Mouse (Mus musculus) hematopoietic stem cell, adult 5-6 weeks (primary cell): ENCODE measurements around the gene Rreb1. TPM values are rescaled to one million over a fixed set of nuclear protein-coding genes. Genes with fewer than 3 reads are reported as not detected.

Source experiments
- ATAC-seq, 2 experiments: fragments of 125-278 bp in 1 of 2; replicated peaks in 1 of 2; 2 replicates each; pipeline ENCODE4 v1.8.0; 2016 to 2017; ENCODE audit warnings: inconsistent platforms in 2 of 2, mild to moderate bottlenecking in 2 of 2, moderate number of reproducible peaks in 2 of 2, low read depth in 1 of 2, moderate TSS enrichment in 1 of 2; ENCODE audit not compliant: low FRiP score in 2 of 2, poor library complexity in 2 of 2, severe bottlenecking in 2 of 2, insufficient read depth in 1 of 2, low TSS enrichment in 1 of 2
- total RNA-seq: library from RNA; stranded (forward); fragments of 172-1452, 232-1000 nt; gene quantifications from 2 replicates; pipeline ENCODE4 v1.2.3, GENCODE M21; 2017

Gene Rreb1
- total RNA-seq, 1 experiment from 2014 or later, result 25.5 TPM

DNA sequence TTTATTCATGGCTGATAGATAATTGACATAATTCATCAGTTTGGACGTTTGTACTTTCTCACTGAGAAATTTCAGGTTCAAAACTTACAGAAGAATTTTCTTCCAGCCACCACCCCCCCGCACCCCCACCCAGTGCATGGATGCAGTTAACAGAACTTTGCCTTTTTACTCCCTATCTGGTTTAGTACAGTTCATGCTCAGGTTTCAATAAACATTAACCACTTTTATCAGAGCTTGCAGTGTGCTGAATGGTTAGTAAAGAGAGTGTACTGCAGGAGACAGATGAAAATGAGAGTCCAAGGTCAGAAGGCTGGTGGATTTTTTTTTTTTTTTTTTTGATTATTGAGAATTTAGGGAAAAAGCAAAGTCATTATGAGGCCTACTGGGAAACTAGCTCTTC, 78.3 kb downstream of the Rreb1 start:
- no peak for ATAC-seq

DNA sequence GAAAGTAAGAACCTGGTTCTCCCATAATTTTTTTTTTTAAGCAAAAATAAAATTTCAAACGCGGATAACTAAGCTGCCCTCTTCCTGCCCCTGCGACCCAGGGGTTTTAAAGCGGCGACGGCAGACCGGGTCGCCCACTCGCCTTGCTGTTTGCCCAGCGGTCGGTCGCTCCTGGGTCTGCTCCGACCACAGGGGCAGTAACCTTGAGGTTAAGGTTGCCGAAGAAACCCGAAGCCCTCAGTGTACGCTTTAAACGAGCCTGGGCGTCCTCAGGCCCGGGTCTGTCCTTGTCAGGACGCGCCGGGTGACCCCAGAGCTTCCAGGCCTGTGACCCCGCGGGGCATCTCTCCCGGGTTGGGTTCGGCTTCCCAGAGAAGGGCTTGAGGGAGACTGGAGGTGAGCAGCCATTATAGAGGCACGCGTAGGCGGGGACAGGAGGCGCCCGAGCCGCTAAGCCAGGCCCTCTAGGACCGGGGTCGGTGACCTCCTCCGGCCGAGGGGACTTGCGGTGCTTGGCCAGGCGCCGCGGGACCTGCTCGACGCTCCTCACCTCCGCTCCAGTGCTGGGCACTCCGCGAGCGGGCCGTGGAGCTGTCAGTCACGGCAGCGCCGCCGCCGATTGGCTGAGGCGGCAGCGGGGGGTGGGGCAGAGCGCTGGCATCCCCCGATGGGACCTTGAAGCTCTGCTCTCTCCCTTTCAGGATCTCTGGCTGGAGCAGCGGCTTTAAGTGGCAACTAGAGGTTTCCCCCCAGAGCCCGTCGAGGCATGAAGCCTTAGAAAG, 79.3 kb downstream of the Rreb1 start:
- ATAC-seq, result peak; percentile 78 to 81

DNA sequence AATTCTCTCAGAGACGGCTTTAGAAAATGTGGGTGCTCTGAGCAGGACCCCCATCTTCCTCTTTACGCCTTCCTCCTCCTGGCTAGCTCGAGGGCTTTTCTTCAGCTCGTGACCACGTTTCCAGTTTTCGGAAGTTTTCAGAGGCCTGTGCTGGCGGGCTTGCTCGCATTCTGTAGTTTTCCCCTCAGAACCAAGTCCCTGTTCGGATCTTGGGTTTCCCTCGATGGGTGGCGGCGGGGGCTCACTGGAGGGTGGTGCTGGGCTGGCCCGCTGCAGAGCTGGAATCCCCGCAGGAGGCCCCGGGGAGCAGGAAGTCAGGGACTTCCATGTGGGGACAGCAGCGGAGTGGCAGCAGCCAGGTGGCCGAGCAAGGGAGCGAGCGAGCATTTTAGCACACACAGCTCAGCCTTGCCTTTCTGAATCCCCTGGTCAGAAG, 79.9 kb downstream of the Rreb1 start:
- ATAC-seq, result peak; percentile 12 to 30; a peak in 3 of 4 replicates

DNA sequence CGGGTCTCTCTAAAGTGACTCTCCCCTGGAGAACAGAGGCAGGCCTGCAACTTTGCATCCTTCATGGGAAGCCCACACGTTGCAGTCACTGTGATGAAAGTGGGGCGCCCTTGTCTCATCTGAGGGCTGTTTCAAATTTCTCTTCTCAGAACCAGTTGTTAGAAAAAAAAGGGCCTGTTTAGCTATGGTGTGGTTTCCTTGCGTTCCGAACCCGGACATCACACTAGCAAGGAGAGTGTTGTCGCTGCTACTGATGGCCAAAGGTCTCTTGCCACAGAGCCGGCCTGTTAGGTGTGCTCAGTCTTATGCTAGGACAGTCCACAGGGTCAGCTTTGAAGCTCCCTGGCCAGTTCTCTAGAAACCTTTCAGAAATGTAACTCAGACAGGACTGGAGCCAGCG, 80.3 kb downstream of the Rreb1 start:
- ATAC-seq, result no peak

DNA sequence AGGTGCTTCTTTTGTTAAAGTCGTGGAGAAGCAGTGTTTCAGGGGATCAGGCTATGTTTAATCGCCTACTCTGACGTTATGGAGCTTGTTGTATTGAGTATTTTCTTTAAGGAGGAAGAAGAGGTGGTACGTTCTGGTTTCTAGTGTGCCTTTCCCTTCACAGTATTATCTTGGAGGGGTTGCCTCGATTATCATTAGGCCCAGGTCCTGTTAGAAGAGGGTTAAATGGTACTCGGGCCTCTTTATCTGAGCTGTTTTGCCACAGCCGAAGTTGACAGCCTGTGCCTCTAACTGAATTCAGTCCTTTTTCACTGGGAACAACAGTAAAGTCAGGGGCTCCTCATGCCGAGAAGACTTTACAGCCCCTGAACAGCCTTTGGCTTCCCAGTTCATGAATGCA, 81.6 kb downstream of the Rreb1 start:
- ATAC-seq, result no peak

DNA sequence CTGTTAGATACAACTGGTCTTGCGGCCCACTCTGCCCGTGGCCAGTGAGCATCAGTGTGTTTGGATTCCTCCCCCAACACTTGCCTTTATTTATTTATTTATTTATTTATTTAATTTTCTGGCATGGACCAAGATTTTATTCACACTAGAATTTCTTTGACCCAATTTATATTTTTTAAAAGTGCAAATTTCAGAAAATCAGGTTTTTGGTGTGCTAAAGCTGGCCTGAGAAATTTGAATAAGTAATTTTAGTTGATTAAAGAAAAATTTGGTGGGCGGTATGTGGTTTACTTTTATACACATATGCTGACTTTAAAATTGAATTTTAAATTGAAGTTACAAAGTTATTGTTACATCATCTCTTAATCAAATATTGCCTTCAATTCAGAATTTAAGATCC, 82.0 kb downstream of the Rreb1 start:
- ATAC-seq, result no peak

DNA sequence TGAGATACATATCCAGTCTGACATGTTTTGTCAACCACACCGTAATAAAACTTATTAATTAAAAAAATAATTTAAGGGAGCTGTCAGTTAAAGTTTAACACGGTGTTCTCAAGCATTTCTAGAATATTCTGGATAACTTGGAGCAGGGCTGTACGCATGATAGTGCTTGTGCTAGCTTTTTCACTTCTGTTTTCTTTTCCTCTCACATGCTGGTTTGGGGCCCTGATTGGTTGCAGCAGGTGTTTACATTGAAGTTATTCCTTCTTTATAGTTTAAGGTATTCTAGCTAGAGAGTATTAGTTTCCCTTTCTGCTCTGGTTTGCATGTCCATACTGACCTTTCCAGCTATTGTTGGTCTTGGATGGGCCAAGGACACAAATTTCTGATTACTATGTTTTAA, 82.6 kb downstream of the Rreb1 start:
- ATAC-seq, result no peak

DNA sequence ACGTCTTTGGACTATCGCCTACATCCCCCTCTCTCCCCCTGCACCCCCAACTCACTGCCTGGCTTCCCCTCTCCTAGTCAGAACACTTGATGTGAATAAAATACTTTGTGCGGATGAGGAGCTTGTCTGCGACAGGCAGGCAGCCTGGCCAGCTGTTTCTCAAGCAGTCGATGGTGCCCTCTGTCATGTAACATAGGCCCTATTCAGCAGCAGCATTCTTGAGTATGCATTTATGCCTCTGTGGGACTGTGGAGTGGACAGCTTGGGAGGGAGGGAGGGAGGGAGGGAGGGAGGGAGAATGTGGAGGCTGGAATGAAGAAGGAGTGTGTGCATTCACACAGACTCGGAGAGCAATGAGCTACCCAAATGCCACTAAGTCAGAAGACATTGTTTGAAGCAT, 84.3 kb downstream of the Rreb1 start:
- no peak for ATAC-seq

DNA sequence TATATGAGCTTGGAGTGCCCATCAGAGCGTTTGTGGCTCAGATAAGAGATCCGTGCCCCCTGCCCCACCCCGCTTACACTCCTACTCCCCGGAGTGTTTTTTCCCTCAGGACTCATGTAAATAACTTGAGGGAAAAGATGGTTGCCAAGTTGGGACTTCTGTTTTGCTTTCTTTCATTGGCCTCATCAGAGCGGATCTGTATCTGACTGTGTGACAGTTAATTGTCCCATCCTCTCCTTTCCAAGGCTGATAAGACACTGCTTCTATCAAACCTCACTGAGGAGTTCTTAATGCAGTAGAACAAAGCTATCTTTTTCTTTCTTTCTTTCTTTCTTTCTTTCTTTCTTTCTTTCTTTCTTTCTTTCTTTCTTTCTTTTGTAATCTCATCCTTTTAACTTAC, 85.4 kb downstream of the Rreb1 start:
- no peak for ATAC-seq

DNA sequence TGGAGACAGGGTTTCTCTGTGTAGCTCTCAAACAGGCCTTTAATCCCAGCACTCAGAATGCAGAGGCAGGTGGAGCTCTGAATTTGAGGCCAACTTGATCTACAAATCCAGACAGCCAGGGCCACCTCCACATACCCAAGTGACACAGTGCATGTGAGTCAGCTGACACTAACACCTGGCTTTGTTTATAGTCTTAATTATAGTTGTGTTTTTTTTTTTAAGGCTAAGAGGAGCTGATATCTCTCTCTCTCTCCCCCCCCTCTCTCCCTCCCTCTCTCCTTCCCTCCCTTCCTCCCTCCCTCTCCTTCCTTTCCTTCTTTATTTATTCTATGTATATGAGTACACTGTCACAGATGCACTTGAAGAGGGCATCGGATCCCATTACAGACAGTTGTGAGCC, 86.5 kb downstream of the Rreb1 start:
- no peak for ATAC-seq

DNA sequence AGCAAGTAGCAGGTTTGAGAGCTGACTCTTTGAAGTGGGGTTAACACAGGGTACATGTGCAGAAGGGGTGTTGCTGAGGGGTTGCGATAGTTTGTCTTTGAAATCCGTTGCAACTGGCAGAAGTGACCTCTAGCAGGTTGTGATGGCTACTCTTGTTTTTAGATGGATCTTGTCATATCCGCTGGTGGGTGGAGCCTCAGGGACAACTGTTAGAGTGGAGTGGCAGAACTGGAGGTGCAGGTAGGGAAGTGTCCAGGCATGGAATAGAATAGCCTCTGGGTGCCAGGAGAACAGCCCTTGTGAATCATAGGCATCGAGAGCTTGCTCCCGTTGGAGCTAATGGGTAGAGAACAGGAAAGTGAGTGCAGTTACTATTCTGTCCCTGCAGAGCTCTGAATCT, 88.1 kb downstream of the Rreb1 start:
- no peak for ATAC-seq

DNA sequence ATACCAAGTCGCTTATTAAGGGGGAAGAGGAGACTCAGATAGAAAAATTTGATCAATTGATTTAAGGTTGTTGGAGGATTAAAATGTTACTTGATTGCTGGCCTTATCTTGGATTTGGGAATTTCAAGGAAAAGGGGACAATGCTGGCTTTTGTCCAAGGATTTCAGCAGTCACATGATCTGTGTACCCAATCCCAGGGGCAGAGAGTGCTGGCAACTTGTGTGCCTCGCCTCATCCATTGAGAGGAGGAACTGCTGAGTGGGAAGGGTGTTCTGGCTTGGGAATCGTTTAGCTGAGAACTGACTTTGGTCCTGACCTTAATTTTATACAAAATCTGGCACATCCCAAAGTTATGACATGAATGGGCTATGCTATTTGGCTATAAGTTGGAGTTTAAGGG, 88.6 kb downstream of the Rreb1 start:
- no peak for ATAC-seq

DNA sequence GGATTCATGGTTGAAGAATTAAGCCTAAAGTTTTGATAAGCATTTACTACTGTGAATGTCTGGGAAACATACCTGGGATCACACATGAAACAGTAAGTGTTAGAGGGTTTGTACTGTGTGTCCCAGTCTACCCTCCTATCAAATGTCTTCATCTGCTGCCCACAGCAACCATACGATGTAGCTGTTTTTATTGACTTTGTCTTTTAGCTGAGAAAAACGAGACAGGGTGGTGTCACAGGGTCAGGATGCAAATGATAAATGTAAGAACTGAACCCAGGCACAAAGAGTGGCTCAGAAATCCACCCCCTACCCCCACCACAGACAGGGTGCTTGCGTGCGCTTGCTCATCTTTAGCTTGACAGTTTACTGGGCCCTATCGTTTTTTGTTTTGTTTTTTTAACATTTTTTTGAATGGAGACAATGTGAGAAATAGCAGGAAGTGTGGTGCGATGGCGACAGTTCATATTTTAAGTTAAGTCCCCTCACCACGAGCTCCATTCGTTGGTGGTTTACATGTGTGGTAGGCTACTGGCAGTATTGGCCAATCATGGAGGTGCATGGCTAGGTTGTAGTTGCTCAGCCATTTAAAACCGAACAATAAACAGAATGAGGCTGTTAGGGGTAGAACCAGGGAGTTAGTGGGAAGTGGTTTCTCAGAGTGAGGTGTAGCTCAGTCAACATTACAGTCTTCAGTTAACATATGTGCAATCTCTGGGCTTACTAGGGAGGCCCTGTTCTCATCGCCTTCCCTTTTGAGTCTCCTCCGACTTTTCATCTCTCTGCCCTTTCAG, 92.1 kb downstream of the Rreb1 start:
- peak; percentile 54 to 57 for ATAC-seq

DNA sequence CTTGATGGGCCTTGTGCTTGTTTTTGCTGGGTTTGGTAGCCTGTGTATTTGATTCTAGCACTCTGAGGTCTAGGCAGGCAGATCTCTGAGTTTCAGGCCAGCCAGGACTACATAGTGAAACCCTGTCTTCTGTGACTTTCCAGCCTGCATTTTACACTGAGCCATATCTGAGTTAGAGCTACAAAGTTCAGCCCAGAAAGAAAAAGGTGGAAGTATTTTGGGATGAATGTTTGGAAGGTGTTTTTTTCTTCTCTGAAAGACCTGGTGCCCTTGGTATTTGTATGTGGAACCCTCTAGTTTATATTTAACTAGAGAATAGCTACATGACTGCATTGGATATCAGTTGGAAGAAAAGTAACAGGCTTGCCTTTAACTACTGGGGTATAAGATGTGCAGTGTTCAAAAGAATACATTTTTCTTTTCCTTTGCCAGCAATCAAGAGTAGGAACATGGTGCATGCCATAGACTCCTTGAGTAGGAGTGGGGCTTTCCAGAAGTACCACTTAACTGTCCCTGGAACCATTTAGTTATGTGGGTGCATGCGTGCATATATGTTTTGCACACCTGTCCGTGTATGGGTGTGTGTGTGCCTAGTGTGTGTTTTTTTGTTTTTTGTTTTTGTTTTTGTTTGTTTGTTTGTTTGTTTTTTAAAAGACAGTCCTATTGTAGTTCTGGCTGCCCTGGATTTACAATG, 94.1 kb downstream of the Rreb1 start:
- ATAC-seq, result no peak

DNA sequence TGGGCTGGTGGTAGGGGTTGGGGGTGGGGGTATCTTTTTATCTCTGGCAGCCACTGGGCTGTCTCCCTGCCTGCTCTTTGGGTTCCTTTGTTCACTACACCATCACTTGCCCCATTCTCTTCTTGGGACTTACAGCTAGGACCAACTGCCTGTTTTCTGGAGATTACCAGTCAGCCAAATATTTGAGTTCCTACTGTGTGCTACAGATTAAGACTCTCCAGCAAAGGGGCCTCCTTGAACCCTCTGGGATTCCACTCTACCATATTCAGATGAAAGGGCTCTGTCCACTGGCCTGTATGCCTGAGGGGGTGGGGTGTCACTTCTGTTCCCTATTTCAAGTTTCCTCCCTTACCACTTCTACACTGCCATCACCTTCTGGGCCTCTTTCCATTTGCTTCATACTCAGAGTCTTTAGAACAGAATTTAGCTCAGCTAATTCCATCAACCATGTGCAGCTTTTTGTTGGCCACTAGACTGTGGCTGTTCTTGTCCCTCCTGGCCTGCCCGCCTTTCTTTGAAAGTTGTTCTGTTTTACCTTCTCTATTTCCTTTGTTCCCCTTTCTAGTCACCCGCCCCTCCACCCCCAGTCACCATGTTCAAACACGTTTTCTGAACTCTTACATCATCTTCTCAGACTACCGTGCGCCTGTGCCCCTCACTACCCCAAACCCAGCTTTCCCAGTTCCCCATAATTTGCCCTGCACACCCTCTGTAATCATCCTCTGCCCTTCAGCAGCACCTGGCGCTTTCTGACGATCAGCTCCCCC, 95.1 kb downstream of the Rreb1 start:
- ATAC-seq, result peak; percentile 75 to 79

DNA sequence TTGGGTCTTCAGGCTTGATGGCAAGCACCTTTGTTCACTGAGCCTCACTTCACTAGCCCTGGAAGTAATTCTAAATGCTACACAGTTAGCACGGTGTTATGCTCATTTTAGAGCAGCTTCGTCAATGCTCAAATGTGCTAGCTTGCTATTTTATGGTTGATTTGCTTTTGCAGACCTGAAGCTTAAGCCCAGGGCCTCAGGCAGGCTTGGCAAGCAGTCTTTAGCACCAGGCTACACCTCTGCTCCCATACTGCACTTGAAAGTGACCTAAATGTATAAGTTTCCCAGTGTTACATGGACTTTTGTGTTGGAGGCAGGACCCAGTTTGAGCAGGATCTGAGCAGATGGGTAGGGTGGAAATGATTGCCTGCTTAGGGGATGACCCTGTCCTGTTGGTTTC, 97.7 kb downstream of the Rreb1 start:
- no peak for ATAC-seq

DNA sequence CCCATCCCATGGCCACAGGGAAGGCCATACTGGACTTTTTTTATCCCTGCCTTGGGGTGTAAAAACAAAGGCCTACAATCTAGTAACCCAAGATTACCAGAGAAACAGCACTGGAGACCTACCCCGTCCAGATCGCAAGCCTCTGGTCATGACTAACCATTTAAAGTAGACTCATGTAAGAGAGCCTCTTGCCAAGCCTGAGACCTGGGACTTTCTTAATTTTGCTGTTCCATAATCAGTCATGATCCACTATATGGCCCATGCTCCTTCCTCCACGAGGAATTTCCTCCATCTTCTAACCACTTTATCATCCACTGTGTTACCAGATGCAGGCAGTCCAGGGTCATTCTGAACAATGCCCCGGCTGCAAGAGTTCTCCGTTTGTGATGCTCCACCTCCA, 98.2 kb downstream of the Rreb1 start:
- ATAC-seq, result no peak
